In genomic region chr15:101125561-101125960, GRCm38 (mm10) we compare ENCODE assay signal across 29 mouse cellular contexts. TPM values are rescaled to one million over a fixed set of nuclear protein-coding genes. Genes with fewer than 3 reads are reported as not detected.
DNase-seq lines count a peak whose midpoint lies in the region; ATAC-seq and TF ChIP-seq lines count a peak whose summit lies in the region.
"Had no signal": no experiment of that assay in that cellular context is flagged by ENCODE, and none has a peak within 500 bp of the region (broad histone marks: within the 10 kb centered on the region; RNA-seq: fewer than 3 reads in every experiment).

No protein-coding gene starts in this region.

- no peak for TF ChIP-seq POLR2A in lung, adult 2 months (IDR thresholded peaks at IDR 0.05; ENCODE audit: borderline replicate concordance, extremely low read depth, low read depth, low read length)

- no peaks in the 10 kb centered on the region for H3K27me3 ChIP-seq in lung, postnatal 0 days (replicated peaks; ENCODE audit: insufficient read depth, low read length)
- 0 out of 2 replicates have a peak, but pooled peaks cover 3% of the 10 kb centered on the region for H3K27me3 ChIP-seq in stomach, embryonic 16.5 days (ENCODE audit: control insufficient read depth, insufficient read depth, low read length)
- peaks cover 26% of the 10 kb centered on the region for H3K27me3 ChIP-seq in midbrain, embryonic 14.5 days (ENCODE audit: control insufficient read depth, insufficient read depth, low read length)

- DNase-seq in heart, adult 11 months = peak; percentile 92
- no peak for DNase-seq in heart, postnatal 14 days
- no peak for DNase-seq in lung, postnatal 0 days (ENCODE audit: low spot score)
- DNase-seq in lung, adult 2 months = no peak
- no peak for DNase-seq in midbrain, embryonic 14.5 days
- no peak for DNase-seq in urinary bladder, adult 2 months (ENCODE audit: low spot score)
- DNase-seq: adrenal gland, adult 2 months; adrenal gland, postnatal 10 days; adrenal gland, postnatal 25 days; cerebellum, adult 11 months; cerebellum, adult 18-20 months; cerebellum, adult 8-10 months; cerebellum, adult 9-11 months; cerebellum, postnatal 14 days; cerebellum, postnatal 36 days; embryo, embryonic 11 days had no signal

- no peak for TF ChIP-seq EP300 in lung, postnatal 0 days (IDR thresholded peaks at IDR 0.05)

- 79% methylated on average over 6 of the region's 6 CpGs for WGBS in lung, postnatal 0 days
- WGBS in lung, adult 2 months = 78% methylated on average over 6 of the region's 6 CpGs
- 74% methylated on average over 6 of the region's 6 CpGs for WGBS in stomach, embryonic 16.5 days
- WGBS in midbrain, embryonic 14.5 days = 91% methylated on average over 6 of the region's 6 CpGs

- ATAC-seq in lung, postnatal 0 days = no peak
- ATAC-seq in stomach, embryonic 16.5 days (ENCODE audit: insufficient read depth, low FRiP score) = no peak
- no peak for ATAC-seq in midbrain, embryonic 14.5 days (ENCODE audit: low FRiP score, low TSS enrichment)
- ATAC-seq: forebrain, embryonic 14.5 days; forebrain, embryonic 16.5 days had no signal

- H3K4me1 ChIP-seq in lung, postnatal 0 days (ENCODE audit: insufficient read depth, low read depth, low read length) = peaks cover 8% of the 10 kb centered on the region
- H3K4me1 ChIP-seq in lung, adult 2 months (ENCODE audit: control insufficient read depth, insufficient read depth, low read length) = peaks cover 9% of the 10 kb centered on the region
- peaks cover 33% of the 10 kb centered on the region for H3K4me1 ChIP-seq in stomach, embryonic 16.5 days (ENCODE audit: control insufficient read depth, insufficient read depth, low read length)
- H3K4me1 ChIP-seq in midbrain, embryonic 14.5 days (ENCODE audit: control insufficient read depth, insufficient read depth, low read length) = peaks cover 6% of the 10 kb centered on the region; the same call in 1 of the 2 replicates

- TF ChIP-seq CTCF in lung, postnatal 0 days (IDR thresholded peaks at IDR 0.05) = no peak
- no peak for TF ChIP-seq CTCF in lung, adult 2 months (IDR thresholded peaks at IDR 0.05; ENCODE audit: insufficient read depth, low read length)

- H3K27ac ChIP-seq in lung, postnatal 0 days (ENCODE audit: low read length) = peak overlapping the region; percentile 77
- peak overlapping the region; percentile 86 for H3K27ac ChIP-seq in stomach, embryonic 16.5 days (ENCODE audit: low read length)
- no peak overlapping the region for H3K27ac ChIP-seq in midbrain, embryonic 14.5 days (replicated peaks; ENCODE audit: low read depth, low read length)
- H3K27ac ChIP-seq: embryonic facial prominence, embryonic 12.5 days; forebrain, embryonic 10.5 days; forebrain, embryonic 12.5 days had no signal

- no peak overlapping the region for H3K9ac ChIP-seq in lung, postnatal 0 days (replicated peaks; ENCODE audit: low read depth)
- H3K9ac ChIP-seq in stomach, embryonic 16.5 days (ENCODE audit: low read length) = no peak overlapping the region
- H3K9ac ChIP-seq in midbrain, embryonic 14.5 days (replicated peaks; ENCODE audit: low read length) = no peak overlapping the region
- H3K9ac ChIP-seq: embryonic facial prominence, embryonic 12.5 days; forebrain, embryonic 12.5 days had no signal

- intact Hi-C loops in heart, postnatal 14 days (cut with DNase I) = no loop called here

- H3K4me2 ChIP-seq in lung, postnatal 0 days (replicated peaks; ENCODE audit: low read depth, low read length) = no peak overlapping the region
- H3K4me2 ChIP-seq in stomach, embryonic 16.5 days (ENCODE audit: low read depth, low read length) = no peak overlapping the region
- no peak overlapping the region for H3K4me2 ChIP-seq in midbrain, embryonic 14.5 days (ENCODE audit: low read length)
- H3K4me2 ChIP-seq: embryonic facial prominence, embryonic 12.5 days; forebrain, embryonic 12.5 days had no signal

- H3K4me3 ChIP-seq in lung, postnatal 0 days (ENCODE audit: low read depth, low read length) = no peak overlapping the region
- H3K4me3 ChIP-seq in lung, adult 2 months (replicated peaks; ENCODE audit: extremely low read depth, low read depth, low read length) = no peak overlapping the region
- no peak overlapping the region for H3K4me3 ChIP-seq in stomach, embryonic 16.5 days (replicated peaks; ENCODE audit: low read length)
- H3K4me3 ChIP-seq in midbrain, embryonic 14.5 days (replicated peaks; ENCODE audit: low read depth, low read length) = no peak overlapping the region
- H3K4me3 ChIP-seq: embryonic facial prominence, embryonic 12.5 days; erythroblast, embryonic 14.5 days; forebrain, embryonic 10.5 days; forebrain, embryonic 12.5 days had no signal

- no peaks in the 10 kb centered on the region for H3K36me3 ChIP-seq in lung, postnatal 0 days (ENCODE audit: insufficient read depth, low read length)
- H3K36me3 ChIP-seq in stomach, embryonic 16.5 days (ENCODE audit: control insufficient read depth, insufficient read depth, low read length) = no peaks in the 10 kb centered on the region
- no peaks in the 10 kb centered on the region for H3K36me3 ChIP-seq in midbrain, embryonic 14.5 days (ENCODE audit: control insufficient read depth, insufficient read depth, low read length)
- H3K36me3 ChIP-seq: embryonic facial prominence, embryonic 12.5 days; forebrain, embryonic 10.5 days; forebrain, embryonic 12.5 days had no signal

- no peaks in the 10 kb centered on the region for H3K9me3 ChIP-seq in lung, postnatal 0 days (ENCODE audit: low read length)
- no peaks in the 10 kb centered on the region for H3K9me3 ChIP-seq in stomach, embryonic 16.5 days (replicated peaks; ENCODE audit: control insufficient read depth, low read length)
- H3K9me3 ChIP-seq in midbrain, embryonic 14.5 days (ENCODE audit: control insufficient read depth, low read length) = no peaks in the 10 kb centered on the region
- H3K9me3 ChIP-seq: embryonic facial prominence, embryonic 12.5 days; forebrain, embryonic 10.5 days; forebrain, embryonic 12.5 days had no signal

RNA-seq across cellular contexts. Expression of gene Acvrl1, which starts 2.8 kb away (rescaled TPM):
- 10 to 100 TPM; 28.5 to 31.5 TPM for total RNA-seq in heart, postnatal 14 days (2021)
- 159 and 168 TPM in 2 replicates for polyA plus RNA-seq in lung, postnatal 0 days (2015; fragmentation: Nextera tagmentation; extraction: Ambion mirVana)
- 672 and 695 TPM in 2 replicates for polyA plus RNA-seq in lung, adult 2 months (2012; rRNA removed)
- 34.9 and 39.3 TPM in 2 replicates for polyA plus RNA-seq in stomach, embryonic 16.5 days (2015; fragmentation: Nextera tagmentation; extraction: Ambion mirVana)
- polyA plus RNA-seq in midbrain, embryonic 14.5 days (2014; fragmentation: Nextera tagmentation; extraction: Ambion mirVana) = 3.3 and 4.4 TPM in 2 replicates
- polyA plus RNA-seq in urinary bladder, adult 2 months (2012; rRNA removed) = 65.7 and 69.9 TPM in 2 replicates
- polyA plus RNA-seq: erythroblast, embryonic 14.5 days had no signal

RNA-seq across cellular contexts. Expression of gene Ankrd33, which starts 10.0 kb away (rescaled TPM):
- total RNA-seq in heart, postnatal 14 days (2021) = not detected
- polyA plus RNA-seq in lung, postnatal 0 days (2015; fragmentation: Nextera tagmentation; extraction: Ambion mirVana) = 0.13 TPM in 1 of 2 replicates, not detected in the other
- 0.10 and 0.28 TPM in 2 replicates for polyA plus RNA-seq in lung, adult 2 months (2012; rRNA removed)
- polyA plus RNA-seq in stomach, embryonic 16.5 days (2015; fragmentation: Nextera tagmentation; extraction: Ambion mirVana) = not detected in 2 replicates
- not detected in 2 replicates for polyA plus RNA-seq in midbrain, embryonic 14.5 days (2014; fragmentation: Nextera tagmentation; extraction: Ambion mirVana)
- not detected in 2 replicates for polyA plus RNA-seq in urinary bladder, adult 2 months (2012; rRNA removed)
- total RNA-seq: common myeloid progenitor, adult 5-6 weeks; ES-E14; MEL had no signal
- polyA plus RNA-seq: brain, embryonic 14.5 days; C2C12; embryonic facial prominence, embryonic 12.5 days; embryonic facial prominence, embryonic 14.5 days; erythroblast, embryonic 14.5 days; forebrain, embryonic 10.5 days; forebrain, embryonic 12.5 days; forebrain, embryonic 14.5 days; forebrain, embryonic 16.5 days had no signal

RNA-seq across cellular contexts. Expression of gene Fignl2, which starts 47.2 kb away (rescaled TPM):
- 1 to 10 TPM; 2.3 to 2.8 TPM for total RNA-seq in heart, postnatal 14 days (2021)
- 0.48 and 0.60 TPM in 2 replicates for polyA plus RNA-seq in lung, postnatal 0 days (2015; fragmentation: Nextera tagmentation; extraction: Ambion mirVana)
- 9.3 and 10.6 TPM in 2 replicates for polyA plus RNA-seq in lung, adult 2 months (2012; rRNA removed)
- 0.05 and 0.10 TPM in 2 replicates for polyA plus RNA-seq in stomach, embryonic 16.5 days (2015; fragmentation: Nextera tagmentation; extraction: Ambion mirVana)
- 0.09 and 0.11 TPM in 2 replicates for polyA plus RNA-seq in midbrain, embryonic 14.5 days (2014; fragmentation: Nextera tagmentation; extraction: Ambion mirVana)
- 7.3 and 7.5 TPM in 2 replicates for polyA plus RNA-seq in urinary bladder, adult 2 months (2012; rRNA removed)
- total RNA-seq: common myeloid progenitor, adult 5-6 weeks; MEL had no signal
- polyA plus RNA-seq: erythroblast, embryonic 14.5 days; forebrain, embryonic 14.5 days; forebrain, embryonic 16.5 days had no signal

RNA-seq across cellular contexts. Expression of gene Acvr1b, which starts 48.3 kb away (rescaled TPM):
- total RNA-seq in heart, postnatal 14 days (2021) = 10 to 100 TPM; 14.5 to 14.7 TPM
- polyA plus RNA-seq in lung, postnatal 0 days (2015; fragmentation: Nextera tagmentation; extraction: Ambion mirVana) = 6.6 and 7.4 TPM in 2 replicates
- polyA plus RNA-seq in lung, adult 2 months (2012; rRNA removed) = 45.8 and 57.2 TPM in 2 replicates
- 11.6 and 12.1 TPM in 2 replicates for polyA plus RNA-seq in stomach, embryonic 16.5 days (2015; fragmentation: Nextera tagmentation; extraction: Ambion mirVana)
- 30.4 and 39.0 TPM in 2 replicates for polyA plus RNA-seq in midbrain, embryonic 14.5 days (2014; fragmentation: Nextera tagmentation; extraction: Ambion mirVana)
- 24.8 and 27.1 TPM in 2 replicates for polyA plus RNA-seq in urinary bladder, adult 2 months (2012; rRNA removed)
